Mouse (Mus musculus) forebrain, embryonic 13.5 days (tissue): ENCODE results near the gene Exoc2. TPM values are rescaled to one million over a fixed set of nuclear protein-coding genes. Genes with fewer than 3 reads are reported as not detected.

Source experiments
- ATAC-seq: fragments of 200-750 bp; cut with Nextera tagmentation; 2 replicates; pipeline ENCODE4 v1.8.0; 2017
- H3K27ac ChIP-seq: fragments of 300-500 bp; sonication (generic); 2 replicates; pipeline ENCODE4 v1.5.1; 2015; ENCODE audit warnings: inconsistent platforms, mild to moderate bottlenecking, moderate library complexity
- H3K27me3 ChIP-seq: fragments of 300-500 bp; sonication (generic); 2 replicates; pipeline ENCODE4 v1.6.1; 2015; ENCODE audit warnings: mild to moderate bottlenecking, inconsistent platforms
- H3K36me3 ChIP-seq: fragments of 300-500 bp; sonication (generic); 2 replicates; pipeline ENCODE4 v1.6.1; 2015; ENCODE audit warnings: mild to moderate bottlenecking, inconsistent platforms; ENCODE audit not compliant: poor library complexity, severe bottlenecking
- H3K4me1 ChIP-seq: fragments of 300-500 bp; sonication (generic); 2 replicates; pipeline ENCODE4 v1.6.1; 2015; ENCODE audit warnings: inconsistent platforms
- H3K4me2 ChIP-seq: fragments of 300-500 bp; sonication (generic); 2 replicates; pipeline ENCODE4 v1.6.1; 2015; ENCODE audit warnings: inconsistent platforms, mild to moderate bottlenecking, moderate library complexity
- H3K4me3 ChIP-seq: fragments of 300-500 bp; sonication (generic); 2 replicates; pipeline ENCODE4 v1.5.1; 2015; ENCODE audit warnings: mild to moderate bottlenecking, inconsistent platforms
- H3K9ac ChIP-seq: fragments of 300-500 bp; sonication (generic); 2 replicates; pipeline ENCODE4 v1.6.1; 2015; ENCODE audit warnings: mild to moderate bottlenecking, inconsistent platforms
- H3K9me3 ChIP-seq: fragments of 300-500 bp; sonication (generic); replicated peaks from 2 replicates; pipeline ENCODE4 v1.6.1; 2016; ENCODE audit warnings: inconsistent platforms
- WGBS: fragments of 180-500 bp; shearing (Covaris S2); methylation state at CpG from one replicate; pipeline ENCODE4 v1.1.7; 2015; 5-methylcytosine and 5-hydroxymethylcytosine counted together
- polyA plus RNA-seq: library from polyadenylated mRNA; unstranded; fragments of >200 nt; fragmentation: Nextera tagmentation; extraction: Ambion mirVana; gene quantifications from 2 replicates; pipeline ENCODE4 v1.2.1, GENCODE M21; 2015

Exoc2 gene
- polyA plus RNA-seq: 40.8 and 45.7 TPM in 2 replicates

- Histone ChIP-seq H3K4me1 (peaks cover 14% of the 10 kb centered on the region; the same call in 1 of the 2 replicates), H3K4me3 (peak within 1 kb of the TSS; percentile 90), H3K27me3 (no peaks in the 10 kb centered on the region), H3K9ac (peak within 1 kb of the TSS; percentile 92), H3K9me3 (no peaks in the 10 kb centered on the region), H3K27ac (peak within 1 kb of the TSS; percentile 88), H3K4me2 (peak within 1 kb of the TSS; percentile 67), H3K36me3 (no peaks in the 10 kb centered on the region)
- ATAC-seq: peak; percentile 99
- under 1% methylated on average over 52 of the region's 54 CpGs for WGBS
Measured at GRCm38 (mm10) chr13:30973501-30974246, at the start of gene Exoc2, which contains the start of gene Gm5447. TSS of gene Exoc2 (minus strand) at chr13:30974093. TSS of gene Gm5447 (plus strand) at chr13:30974204.

GRCm38 (mm10) chr13:31023664-31024063 is 49.8 kb upstream of the Exoc2 start:
- 83% methylated on average over 3 of the region's 3 CpGs for WGBS
- H3K4me3 ChIP-seq: no peak overlapping the region
- no peak for ATAC-seq

GRCm38 (mm10) chr13:31021927-31022326 is 48.0 kb upstream of the Exoc2 start:
- Histone ChIP-seq H3K27me3 (no peaks in the 10 kb centered on the region), H3K4me2 (no peak overlapping the region), H3K36me3 (no peaks in the 10 kb centered on the region), H3K9ac (no peak overlapping the region), H3K9me3 (no peaks in the 10 kb centered on the region), H3K27ac (no peak overlapping the region), H3K4me1 (no peaks in the 10 kb centered on the region), H3K4me3 (no peak overlapping the region)
- ATAC-seq: no peak
- 86% methylated on average over 6 of the region's 6 CpGs for WGBS

More at GRCm38 (mm10) chr13:31023664-31024063, 49.8 kb upstream of the Exoc2 start:
- Histone ChIP-seq H3K27ac (no peak overlapping the region), H3K4me1 (no peaks in the 10 kb centered on the region), H3K9ac (no peak overlapping the region), H3K27me3 (no peaks in the 10 kb centered on the region), H3K4me2 (no peak overlapping the region), H3K9me3 (no peaks in the 10 kb centered on the region), H3K36me3 (no peaks in the 10 kb centered on the region)

GRCm38 (mm10) chr13:31021514-31021913 is 47.6 kb upstream of the Exoc2 start:
- no peak overlapping the region for H3K27ac ChIP-seq
- no peak overlapping the region for H3K4me2 ChIP-seq
- no peak overlapping the region for H3K9ac ChIP-seq
- no peak overlapping the region for H3K4me3 ChIP-seq
- 73% methylated on average over 4 of the region's 4 CpGs for WGBS
- ATAC-seq: no peak
- H3K27me3 ChIP-seq: no peaks in the 10 kb centered on the region
- no peaks in the 10 kb centered on the region for H3K9me3 ChIP-seq
- H3K4me1 ChIP-seq: no peaks in the 10 kb centered on the region
- no peaks in the 10 kb centered on the region for H3K36me3 ChIP-seq

- H3K27me3 ChIP-seq: no peaks in the 10 kb centered on the region
- WGBS: 100% methylated on average over 3 of the region's 3 CpGs
- no peak overlapping the region for H3K9ac ChIP-seq
- no peaks in the 10 kb centered on the region for H3K9me3 ChIP-seq
- ATAC-seq: no peak
- no peaks in the 10 kb centered on the region for H3K36me3 ChIP-seq
- no peaks in the 10 kb centered on the region for H3K4me1 ChIP-seq
- no peak overlapping the region for H3K4me2 ChIP-seq
- H3K4me3 ChIP-seq: no peak overlapping the region
- no peak overlapping the region for H3K27ac ChIP-seq
Measured at GRCm38 (mm10) chr13:31017545-31017944, 43.7 kb upstream of the Exoc2 start.

GRCm38 (mm10) chr13:31004995-31005394 is 31.1 kb upstream of the Exoc2 start:
- no peaks in the 10 kb centered on the region for H3K4me1 ChIP-seq
- no peaks in the 10 kb centered on the region for H3K36me3 ChIP-seq
- H3K4me2 ChIP-seq: no peak overlapping the region
- WGBS: 77% methylated on average over 4 of the region's 4 CpGs
- H3K4me3 ChIP-seq: no peak overlapping the region
- no peak overlapping the region for H3K27ac ChIP-seq
- no peak for ATAC-seq
- no peaks in the 10 kb centered on the region for H3K27me3 ChIP-seq
- H3K9me3 ChIP-seq: no peaks in the 10 kb centered on the region
- no peak overlapping the region for H3K9ac ChIP-seq

- Histone ChIP-seq H3K4me3 (no peak overlapping the region), H3K27ac (no peak overlapping the region), H3K36me3 (no peaks in the 10 kb centered on the region), H3K9me3 (no peaks in the 10 kb centered on the region), H3K27me3 (no peaks in the 10 kb centered on the region), H3K4me2 (no peak overlapping the region), H3K4me1 (no peaks in the 10 kb centered on the region), H3K9ac (no peak overlapping the region)
- ATAC-seq: no peak
- 66% methylated on average over 12 of the region's 12 CpGs for WGBS
Measured at GRCm38 (mm10) chr13:31004458-31004857, 30.6 kb upstream of the Exoc2 start.

- 81% methylated on average over 6 of the region's 6 CpGs for WGBS
- Histone ChIP-seq H3K4me3 (no peak overlapping the region), H3K36me3 (no peaks in the 10 kb centered on the region), H3K4me2 (no peak overlapping the region), H3K27me3 (no peaks in the 10 kb centered on the region), H3K9me3 (no peaks in the 10 kb centered on the region), H3K4me1 (no peaks in the 10 kb centered on the region), H3K27ac (no peak overlapping the region), H3K9ac (no peak overlapping the region)
- no peak for ATAC-seq
Measured at GRCm38 (mm10) chr13:30999799-31000198, 25.9 kb upstream of the Exoc2 start.

- H3K36me3 ChIP-seq: no peaks in the 10 kb centered on the region
- H3K9ac ChIP-seq: no peak overlapping the region
- no peak; the same call in 1 of the 2 replicates for ATAC-seq
- no peak overlapping the region for H3K27ac ChIP-seq
- H3K27me3 ChIP-seq: no peaks in the 10 kb centered on the region
- 72% methylated on average over 8 of the region's 8 CpGs for WGBS
- H3K4me3 ChIP-seq: no peak overlapping the region
- H3K9me3 ChIP-seq: no peaks in the 10 kb centered on the region
- H3K4me1 ChIP-seq: no peaks in the 10 kb centered on the region
- no peak overlapping the region for H3K4me2 ChIP-seq
Measured at GRCm38 (mm10) chr13:30997526-30998253, 23.8 kb upstream of the Exoc2 start.

GRCm38 (mm10) chr13:30994249-30994858 is 20.5 kb upstream of the Exoc2 start:
- Histone ChIP-seq H3K36me3 (no peaks in the 10 kb centered on the region), H3K4me3 (no peak overlapping the region), H3K9ac (no peak overlapping the region), H3K9me3 (no peaks in the 10 kb centered on the region), H3K27ac (no peak overlapping the region), H3K4me2 (no peak overlapping the region), H3K4me1 (no peaks in the 10 kb centered on the region), H3K27me3 (no peaks in the 10 kb centered on the region)
- ATAC-seq: no peak
- WGBS: 87% methylated on average over 6 of the region's 6 CpGs

GRCm38 (mm10) chr13:30993819-30994218 is 19.9 kb upstream of the Exoc2 start:
- H3K36me3 ChIP-seq: no peaks in the 10 kb centered on the region
- 33% methylated on average over 3 of the region's 3 CpGs for WGBS
- H3K4me1 ChIP-seq: no peaks in the 10 kb centered on the region
- peak; percentile 76; the same call in 1 of the 2 replicates for ATAC-seq
- H3K27me3 ChIP-seq: no peaks in the 10 kb centered on the region
- H3K27ac ChIP-seq: no peak overlapping the region
- H3K9ac ChIP-seq: no peak overlapping the region
- H3K4me2 ChIP-seq: no peak overlapping the region
- H3K9me3 ChIP-seq: no peaks in the 10 kb centered on the region
- no peak overlapping the region for H3K4me3 ChIP-seq

- Histone ChIP-seq H3K27me3 (peaks cover 20% of the 10 kb centered on the region), H3K9me3 (no peaks in the 10 kb centered on the region), H3K27ac (no peak overlapping the region), H3K4me1 (peaks cover 7% of the 10 kb centered on the region), H3K9ac (no peak overlapping the region), H3K4me2 (no peak overlapping the region), H3K4me3 (no peak overlapping the region), H3K36me3 (no peaks in the 10 kb centered on the region)
- ATAC-seq: no peak
- 90% methylated on average over 9 of the region's 9 CpGs for WGBS
Measured at GRCm38 (mm10) chr13:30990233-30990632, 16.3 kb upstream of the Exoc2 start.
